Mouse (Mus musculus) bone marrow, adult 2 months (tissue): ENCODE data around the gene Ccn6.

ENCODE experiments used
- CTCF ChIP-seq: fragments of 200-500 bp; IDR thresholded peaks from 2 replicates; pipeline ENCODE4 v1.5.1; 2011; ENCODE audit warnings: low read length, control low read depth; ENCODE audit not compliant: control insufficient read depth, insufficient read depth
- POLR2A ChIP-seq: fragments of 200-500 bp; IDR thresholded peaks from 2 replicates; pipeline ENCODE4 v1.6.1; 2011; ENCODE audit warnings: low read depth, mild to moderate bottlenecking, control low read depth, low read length, borderline replicate concordance; ENCODE audit not compliant: control insufficient read depth

GRCm38 (mm10) chr10:39158306-39158705 lies 5.3 kb downstream of the Ccn6 start:
- no peak for TF ChIP-seq CTCF
- no peak for TF ChIP-seq POLR2A
